Mouse (Mus musculus) adrenal gland, postnatal 0 days (tissue): Measurements from ENCODE around the gene Sh3gl2. TPM values are rescaled to one million over a fixed set of nuclear protein-coding genes. Genes with fewer than 3 reads are reported as not detected.

Experiments used
- polyA plus RNA-seq: library from polyadenylated mRNA; unstranded; fragments of >200 nt; fragmentation: Nextera tagmentation; extraction: Ambion mirVana; gene quantifications from 2 replicates; pipeline ENCODE4 v1.2.1, GENCODE M21; 2015

The Sh3gl2 gene
- polyA plus RNA-seq, result 9.3 and 13.1 TPM in 2 replicates

DNA sequence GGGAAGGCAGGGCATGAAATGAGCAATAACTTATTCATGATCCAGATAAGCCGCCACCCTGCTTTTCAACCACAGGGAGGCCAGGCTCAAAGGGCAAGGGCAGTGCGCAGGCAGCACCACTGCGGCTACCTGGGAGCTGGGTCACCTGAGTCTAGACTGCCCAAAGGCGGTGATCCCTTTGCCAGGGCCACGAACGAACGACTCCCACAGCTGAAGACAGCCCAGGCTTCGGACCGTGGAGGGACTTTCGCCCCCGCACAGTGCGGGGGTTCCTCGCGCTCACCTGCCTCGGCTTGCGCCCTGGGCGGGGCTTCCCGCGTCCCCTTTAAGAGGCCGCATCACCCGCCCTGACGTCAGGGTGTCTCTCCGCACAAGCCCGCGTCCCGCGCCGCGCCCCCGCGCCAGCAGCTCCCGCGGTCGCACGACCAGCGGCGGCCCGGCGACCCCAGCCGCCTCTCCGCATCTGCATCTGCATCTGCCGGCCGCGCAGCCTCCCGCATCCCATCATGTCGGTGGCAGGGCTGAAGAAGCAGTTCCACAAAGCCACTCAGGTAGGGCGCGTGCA is at the start of gene Sh3gl2:
Sh3gl2 (plus strand) TSS at position 56 of the 565 bp plus-strand sequence.

DNA sequence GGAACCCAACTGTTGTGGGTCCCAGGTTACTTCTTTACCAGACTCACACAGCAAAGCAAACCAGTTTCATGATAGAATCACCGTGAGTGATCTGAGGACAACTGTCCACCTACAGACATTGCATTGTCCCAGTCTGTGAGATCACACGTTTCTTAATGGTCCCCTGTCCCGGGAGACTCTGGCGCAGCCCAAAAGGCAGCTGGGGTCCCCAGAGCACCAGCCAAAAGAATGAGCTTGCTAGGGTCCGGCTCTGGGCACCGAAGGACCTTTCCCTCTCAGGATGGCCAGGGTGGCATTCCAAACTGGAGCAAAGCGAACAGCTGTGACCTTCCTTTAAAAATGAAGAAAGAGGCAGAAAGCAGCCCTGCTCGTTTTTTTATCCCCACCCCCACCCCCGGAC is 308.9 kb downstream of the Sh3gl2 start, which contains the start of gene Adamtsl1:
Adamtsl1 (plus strand) TSS at position 381 of the 400 bp plus-strand sequence.

